Mouse (Mus musculus) kidney, adult 11 months (tissue): ENCODE data around the gene Scrg1.
"Not testable (repeated sequence)": the region's sequence is repeated elsewhere in the genome, so short reads cannot be mapped to it uniquely, and the experiment has no call there.

Source experiments
- DNase-seq: peaks from one replicate; pipeline ENCODE4 v3.0.0; 2022

Scrg1 gene

DNA sequence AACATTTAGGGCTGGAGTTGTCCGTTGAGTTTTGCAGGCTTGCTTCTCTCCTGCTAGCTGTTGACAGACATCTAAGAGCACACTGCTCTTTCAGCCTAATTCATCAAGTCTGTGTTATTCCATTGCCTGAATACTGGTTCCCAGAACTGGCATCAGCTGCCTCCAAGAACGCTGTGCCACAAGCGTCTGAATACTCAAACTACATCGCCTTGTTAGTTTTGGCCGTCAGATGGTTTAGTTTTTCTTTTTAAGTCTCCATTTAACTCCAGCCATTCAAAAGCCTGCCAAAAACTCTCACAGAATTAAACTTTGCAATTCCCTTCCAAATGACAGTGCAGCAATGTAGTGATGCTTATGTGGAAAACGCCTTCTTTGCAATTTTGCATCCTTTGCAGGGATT, 1.4 kb downstream of the Scrg1 start:
- no peak for DNase-seq

DNA sequence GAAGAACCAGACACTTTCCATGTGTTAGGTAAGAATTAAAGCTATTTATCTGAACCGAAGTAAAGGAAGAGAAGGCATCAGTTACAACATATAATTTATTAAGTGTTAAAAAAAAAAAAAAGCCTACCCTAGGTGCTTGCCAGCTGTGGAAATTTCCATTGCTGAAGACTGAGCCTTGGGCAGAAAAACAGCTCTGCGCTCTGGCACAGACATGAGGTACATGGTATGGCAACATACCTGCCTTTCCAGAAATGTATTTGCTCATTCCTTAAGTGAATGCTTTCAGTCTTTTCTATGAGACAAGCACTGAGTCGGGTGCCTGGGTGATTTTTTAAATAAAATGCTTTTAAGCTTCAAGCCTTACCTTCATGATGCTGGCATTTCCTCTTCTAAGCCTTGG, 2.2 kb downstream of the Scrg1 start:
- DNase-seq = peak; percentile 12

DNA sequence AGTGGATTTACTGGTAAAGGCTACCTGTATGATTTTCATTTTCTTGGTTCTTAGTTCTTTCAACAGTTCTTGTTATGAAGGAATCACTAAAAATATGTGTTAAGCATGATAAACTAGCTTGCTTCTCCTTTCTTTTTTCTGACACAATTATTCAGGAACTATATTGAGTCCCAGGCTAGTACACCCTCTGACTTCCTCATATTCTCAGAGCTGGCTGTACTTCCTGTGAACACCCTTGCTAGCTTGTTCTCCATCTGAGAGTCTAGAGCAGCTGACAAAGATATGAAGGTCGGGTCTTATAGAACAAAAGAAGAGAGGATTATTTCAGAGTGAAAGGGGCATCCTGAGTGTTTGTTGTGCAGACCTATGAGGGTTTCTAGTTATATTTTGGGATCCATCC, 7.1 kb downstream of the Scrg1 start:
- no peak for DNase-seq

DNA sequence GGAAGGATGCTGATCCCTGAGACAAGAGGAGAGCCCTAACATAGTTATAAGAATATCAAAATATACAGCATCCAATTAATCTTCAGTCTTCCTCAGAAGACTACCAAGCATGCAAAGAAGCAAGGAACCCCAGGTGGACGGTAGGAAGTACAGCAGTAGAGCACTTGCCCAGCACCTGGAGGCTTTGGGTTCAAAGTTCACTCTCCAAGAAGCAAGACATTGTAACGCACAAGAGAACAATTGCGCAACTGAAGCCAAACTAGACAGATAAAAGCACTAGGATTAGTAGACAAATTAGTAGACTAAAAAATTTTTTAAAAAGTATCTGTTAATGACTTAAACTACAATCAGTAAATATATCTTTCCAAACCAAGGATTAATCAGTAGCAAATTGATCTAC, 8.0 kb downstream of the Scrg1 start:
- peak; percentile 11 for DNase-seq

DNA sequence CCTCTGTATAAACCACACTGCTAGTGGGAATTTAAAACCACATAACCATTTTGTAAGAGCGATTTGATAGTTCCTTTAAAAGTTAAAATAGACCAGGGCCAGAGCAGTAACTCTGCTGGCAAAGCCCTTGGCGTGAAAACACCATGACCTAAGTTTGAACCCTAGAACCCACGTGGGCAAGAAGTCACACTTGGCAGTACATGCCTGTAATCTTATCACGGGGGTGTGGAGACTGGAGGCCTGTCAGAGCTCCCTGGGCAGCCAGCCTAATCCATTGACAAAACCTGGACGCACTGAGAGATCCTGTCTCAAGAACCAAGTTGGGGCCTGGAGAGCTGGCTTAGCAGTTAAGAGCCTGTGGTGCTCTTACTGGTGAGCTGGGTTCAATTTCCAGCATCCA, 12.9 kb downstream of the Scrg1 start:
- DNase-seq = peak; percentile 75

DNA sequence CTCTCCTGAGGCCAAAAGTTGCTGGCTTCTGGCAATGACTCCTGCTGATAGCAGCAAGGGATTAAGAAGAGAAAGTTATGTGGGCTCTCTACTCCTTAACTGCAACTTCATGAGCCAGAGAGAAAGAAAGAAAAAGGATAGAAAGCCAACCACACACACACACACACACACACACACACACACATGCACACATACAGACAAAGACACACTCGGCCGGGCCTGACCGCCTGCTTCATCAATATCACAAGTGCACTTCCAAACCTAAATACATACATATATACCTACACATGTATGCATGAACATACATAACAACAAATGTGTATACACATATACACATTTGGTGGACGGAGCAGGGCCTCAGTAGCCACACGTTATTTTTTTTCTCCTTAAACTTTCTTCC, 15.1 kb downstream of the Scrg1 start:
- no peak for DNase-seq

DNA sequence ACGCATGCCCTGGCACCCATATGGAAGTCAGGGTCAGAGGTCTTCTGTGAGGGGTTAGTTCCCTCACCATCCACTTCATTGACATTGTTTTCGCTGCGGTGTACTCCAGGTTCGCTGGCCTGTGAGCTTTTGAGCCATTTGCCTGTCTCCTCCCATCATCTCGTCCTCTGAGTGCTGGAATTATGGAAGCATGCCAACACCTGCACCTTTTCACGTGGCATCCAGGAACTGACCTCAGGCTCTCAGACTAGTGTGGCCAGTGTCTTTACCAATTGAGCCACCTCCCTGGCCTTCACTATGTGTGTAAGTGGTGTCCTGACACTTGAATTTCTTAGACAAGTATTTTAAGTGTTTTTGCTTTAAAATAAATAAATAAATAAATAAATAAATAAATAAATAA, 18.0 kb downstream of the Scrg1 start:
- DNase-seq = peak; percentile 44

DNA sequence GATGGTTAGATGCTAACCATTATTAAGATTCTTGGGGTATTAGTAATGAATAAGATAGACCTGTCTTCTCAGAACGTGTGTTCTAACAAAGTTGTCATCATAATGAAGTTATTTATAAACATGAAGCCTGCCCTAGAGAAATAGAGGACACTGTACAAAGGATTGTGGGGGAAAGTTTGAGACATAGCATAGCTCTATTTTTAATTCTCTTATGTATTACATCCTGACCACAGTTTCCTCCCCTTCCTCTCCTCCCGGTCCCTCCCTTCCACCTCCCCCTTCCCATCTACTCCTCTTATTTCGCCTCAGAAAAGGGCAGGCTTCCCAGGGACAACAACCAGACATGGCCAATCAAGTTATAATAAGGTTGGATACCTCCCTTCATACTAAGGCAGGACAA, 22.7 kb downstream of the Scrg1 start:
- DNase-seq = no peak

DNA sequence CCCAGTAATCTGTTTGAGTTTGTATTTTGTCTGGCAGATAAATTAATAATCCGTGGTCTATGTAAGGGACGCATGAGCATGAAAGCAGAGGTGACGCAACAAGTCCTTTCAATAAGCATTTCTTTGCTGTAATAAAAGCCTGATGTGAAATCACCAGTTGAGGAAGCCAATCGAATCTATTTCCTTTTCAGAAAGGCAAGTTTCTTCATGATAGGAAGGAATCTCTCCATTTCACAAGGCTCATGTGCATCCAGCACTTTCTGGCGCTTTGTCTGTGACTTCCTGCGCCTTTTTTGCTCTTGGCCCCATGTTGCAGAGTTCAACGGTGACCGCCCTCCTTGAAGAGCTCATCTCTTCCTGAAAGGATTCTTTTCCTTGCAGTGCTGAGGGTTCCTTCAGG, 24.0 kb downstream of the Scrg1 start:
- DNase-seq = no peak

DNA sequence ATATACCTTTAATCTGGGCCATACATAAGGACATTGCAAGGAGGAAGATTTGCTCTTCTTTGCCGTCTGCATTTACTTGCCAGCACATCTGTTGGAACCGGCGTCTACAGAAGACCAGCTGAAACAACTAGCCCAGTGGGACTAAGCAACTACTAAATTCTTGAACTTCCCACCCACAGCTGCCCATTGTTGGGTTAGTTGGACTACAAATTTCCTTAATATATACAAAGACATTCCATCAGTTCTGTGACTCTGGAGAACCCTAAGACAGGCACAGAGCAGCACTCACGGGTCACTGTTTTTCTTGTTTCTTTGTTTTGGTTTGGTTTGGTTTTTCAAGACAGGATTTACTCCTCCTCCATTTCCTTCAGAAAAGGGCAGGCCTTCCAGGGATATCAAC, 24.9 kb downstream of the Scrg1 start:
- DNase-seq = no peak

DNA sequence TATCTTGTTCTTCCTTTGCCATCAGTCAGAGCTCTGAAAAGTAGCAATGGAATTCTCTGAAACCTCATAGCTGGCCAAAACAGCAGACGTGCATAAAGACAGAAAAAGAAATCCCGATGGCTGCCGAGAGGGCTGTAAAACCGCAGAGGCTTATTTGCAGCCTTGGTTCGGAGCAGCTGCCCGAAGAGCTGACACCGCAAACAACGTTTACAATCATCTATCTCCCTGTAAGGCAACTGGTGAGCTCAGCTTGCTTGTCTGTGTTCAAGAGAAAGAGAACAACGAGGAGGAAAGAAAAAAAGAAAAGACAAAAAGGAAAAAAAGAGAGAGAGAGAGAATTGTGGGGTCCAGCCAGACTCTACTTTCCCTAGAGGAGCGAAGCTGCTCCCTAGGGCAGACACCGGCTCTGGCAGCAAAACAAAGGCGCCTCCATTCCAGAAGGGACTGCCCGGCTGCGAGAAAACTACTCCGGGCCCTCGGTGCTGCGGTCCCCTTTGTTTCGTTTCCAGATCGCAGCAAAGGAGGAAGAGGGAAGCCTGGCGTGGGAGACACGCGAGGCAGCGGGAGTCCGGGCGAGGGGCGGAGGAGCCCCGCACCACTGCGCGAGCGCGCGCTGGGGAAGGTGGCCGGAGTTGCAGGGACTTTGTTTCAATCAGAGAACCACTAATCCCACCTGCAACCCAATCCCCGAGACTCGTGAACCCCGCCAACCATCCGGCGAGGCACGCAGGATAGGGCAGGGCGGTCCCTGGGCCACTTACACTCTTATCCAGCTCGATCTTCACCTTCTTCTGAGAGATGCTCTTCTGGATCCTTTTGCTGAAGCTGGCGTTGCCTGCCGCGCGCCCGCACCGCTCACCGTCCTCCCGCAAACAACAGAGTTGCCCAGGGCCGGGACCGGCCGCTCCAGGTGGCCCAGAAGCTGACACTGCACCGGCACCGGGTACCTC, 31.0 kb downstream of the Scrg1 start:
- peak; percentile 41 for DNase-seq

DNA sequence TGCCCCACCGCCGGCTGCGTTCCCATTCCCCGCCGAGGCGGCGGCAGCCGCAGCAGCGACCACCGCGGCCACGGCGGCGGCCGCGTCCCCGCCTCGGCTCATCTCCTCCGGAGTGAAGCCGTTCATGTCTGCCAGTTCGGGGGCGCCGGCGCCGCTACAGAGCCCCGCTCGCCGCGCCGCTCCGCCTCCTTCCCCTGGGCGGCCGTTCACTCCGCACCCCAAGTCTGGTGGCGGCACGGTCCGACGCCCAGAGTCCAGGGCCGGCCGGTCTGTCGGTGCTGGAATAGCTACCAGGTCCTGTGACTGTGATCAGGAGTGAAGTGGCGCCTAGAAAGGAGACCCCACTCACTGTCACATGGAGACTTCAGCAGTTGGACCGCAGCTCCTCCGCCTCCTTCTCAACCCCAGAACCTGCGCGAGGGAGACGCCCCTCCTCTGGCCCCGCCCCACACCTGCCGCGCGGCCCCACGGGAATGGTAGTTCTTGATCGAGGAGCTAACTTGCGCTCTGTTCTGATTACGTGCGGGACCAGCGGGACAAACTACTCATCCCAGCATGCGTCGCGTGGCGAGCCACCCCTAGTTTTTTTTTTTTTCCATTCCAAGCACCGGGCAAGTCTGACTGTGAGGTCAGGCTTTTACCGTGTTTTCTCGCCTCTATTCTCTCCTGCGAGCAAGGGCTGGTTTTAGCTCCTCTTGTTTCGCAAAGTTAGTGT, 31.9 kb downstream of the Scrg1 start, which contains the start of gene Sap30:
Sap30 (minus strand) TSS at position 420 of the 715 bp plus-strand sequence.
- DNase-seq = peak; percentile 98

DNA sequence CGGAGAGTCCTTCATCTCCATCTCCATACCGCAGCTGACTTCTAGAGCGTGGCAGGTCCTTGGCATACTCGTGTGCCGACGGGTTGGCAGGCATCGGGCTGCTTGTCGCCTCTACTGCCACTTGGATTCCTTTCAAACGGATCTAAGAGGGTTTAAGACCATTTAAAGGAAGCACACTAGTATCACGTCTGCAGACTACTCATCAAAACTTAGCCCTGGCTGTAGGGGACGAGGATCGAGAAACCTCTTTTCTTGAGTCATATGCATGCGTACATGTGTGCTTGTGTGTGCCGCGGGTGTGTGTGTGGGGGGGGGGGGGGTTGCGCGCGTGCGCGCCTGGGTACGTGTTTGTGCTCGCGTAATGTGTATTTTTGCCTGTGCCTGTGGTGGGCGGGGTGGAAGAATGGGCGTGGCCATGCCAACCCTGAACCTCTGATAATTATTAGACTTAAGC, 32.6 kb downstream of the Scrg1 start:
- DNase-seq = peak; percentile 81

DNA sequence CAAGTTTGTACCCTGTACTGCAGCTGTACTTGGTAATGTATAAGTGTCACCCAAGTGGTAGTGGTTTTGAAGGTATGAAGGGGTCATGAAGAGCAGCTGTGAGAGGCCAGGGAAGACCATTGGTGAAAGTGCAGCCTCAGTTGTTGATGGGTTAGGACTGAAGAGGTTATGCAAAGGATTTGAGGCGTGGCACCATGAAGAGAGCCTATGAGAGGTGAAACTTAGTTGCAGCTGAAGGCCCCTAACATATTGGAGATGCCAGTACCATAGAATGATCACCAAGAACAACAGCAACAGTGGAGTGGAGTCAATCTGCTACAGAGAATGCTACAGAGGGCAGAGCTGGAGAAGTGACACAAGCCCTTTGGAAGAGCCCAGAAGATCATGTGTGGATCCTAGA, 33.6 kb downstream of the Scrg1 start:
- DNase-seq = no peak

DNA sequence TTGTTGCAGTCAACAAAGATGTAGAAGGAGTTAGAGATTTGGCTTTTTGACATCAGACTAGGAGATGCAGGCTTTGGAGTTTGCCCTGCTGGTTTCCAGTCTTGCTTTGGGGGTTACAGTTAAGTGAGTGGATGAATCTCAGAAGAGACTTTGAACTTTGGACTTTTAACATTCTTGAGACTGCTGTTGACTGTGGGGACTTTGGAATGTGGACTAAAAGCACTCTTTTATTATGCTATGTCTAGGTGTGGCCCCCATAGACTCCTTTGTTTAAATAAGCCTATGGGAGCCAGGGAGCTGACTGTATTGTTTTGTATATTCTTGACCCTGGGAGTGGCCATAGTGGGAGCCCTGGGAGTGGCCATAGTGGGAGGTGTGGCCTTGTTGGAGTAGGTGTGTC, 34.2 kb downstream of the Scrg1 start:
- DNase-seq = peak; percentile 65

DNA sequence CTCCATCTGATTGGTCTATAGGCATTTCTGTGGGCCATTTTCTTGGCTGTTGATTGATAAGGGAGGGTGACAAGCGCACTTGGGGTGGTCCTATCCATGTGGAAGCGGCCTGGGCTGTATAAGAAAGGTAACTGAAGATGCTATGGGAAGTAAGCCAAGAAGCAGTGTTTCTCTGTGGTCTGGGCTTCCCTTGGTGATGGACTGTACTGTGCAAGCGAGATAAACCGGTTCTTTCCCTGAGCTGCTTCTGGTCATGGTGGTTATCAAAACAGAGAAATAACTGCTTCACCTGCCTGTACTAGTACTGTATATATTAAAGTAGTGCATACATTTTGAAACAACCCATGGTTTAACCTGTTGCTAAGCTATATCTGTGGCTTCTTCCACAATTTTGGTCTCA, 36.1 kb downstream of the Scrg1 start:
- no peak for DNase-seq

DNA sequence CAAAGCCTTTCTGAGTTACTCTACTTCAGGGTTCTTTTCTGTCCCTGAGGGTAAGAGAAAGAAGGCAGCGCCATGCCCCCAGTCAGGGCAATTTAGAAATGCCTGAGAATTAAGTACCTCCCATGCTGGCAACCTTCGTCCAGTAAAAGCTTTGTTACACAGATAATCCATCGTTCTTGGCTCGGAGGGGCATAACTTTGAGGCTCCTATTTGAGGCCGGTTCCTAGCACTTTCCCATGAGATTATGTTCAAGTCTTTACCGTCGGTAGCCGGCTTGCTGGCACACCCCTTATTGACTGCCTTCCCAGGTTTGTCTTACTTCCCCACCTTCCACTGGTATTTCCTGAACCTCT, 42.7 kb downstream of the Scrg1 start:
- no peak for DNase-seq

DNA sequence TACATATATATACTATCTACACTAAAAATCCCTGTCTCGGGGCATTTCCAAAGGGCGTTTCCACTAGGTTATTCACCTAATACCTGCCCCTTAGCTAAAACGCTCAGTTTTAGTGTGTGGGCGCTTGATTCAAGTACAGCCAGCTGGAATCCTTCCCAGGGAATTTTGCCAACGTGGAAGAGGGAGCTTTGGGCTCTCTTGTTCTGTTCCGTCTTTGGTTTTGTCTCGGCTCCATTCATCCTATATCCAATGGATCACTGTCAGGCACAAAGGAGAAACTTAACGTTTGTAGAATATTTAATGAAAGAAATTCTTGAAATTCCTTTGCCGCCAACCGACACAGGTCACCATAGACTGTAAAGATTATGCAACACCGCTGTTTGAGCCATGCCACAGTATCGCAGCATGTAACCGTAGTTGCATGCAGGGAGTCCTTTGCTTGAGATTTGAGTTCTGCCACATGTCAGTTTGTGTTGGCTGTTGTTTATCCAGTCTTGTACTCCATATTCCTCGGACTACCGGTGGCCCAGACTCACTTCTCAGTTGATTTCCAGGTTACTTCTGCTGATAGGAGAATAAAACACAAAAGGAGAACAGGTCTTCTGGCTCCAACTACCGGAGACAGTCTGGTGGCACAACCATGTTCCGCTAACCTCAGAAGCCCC, 43.3 kb downstream of the Scrg1 start:
- peak; percentile 47 for DNase-seq

DNA sequence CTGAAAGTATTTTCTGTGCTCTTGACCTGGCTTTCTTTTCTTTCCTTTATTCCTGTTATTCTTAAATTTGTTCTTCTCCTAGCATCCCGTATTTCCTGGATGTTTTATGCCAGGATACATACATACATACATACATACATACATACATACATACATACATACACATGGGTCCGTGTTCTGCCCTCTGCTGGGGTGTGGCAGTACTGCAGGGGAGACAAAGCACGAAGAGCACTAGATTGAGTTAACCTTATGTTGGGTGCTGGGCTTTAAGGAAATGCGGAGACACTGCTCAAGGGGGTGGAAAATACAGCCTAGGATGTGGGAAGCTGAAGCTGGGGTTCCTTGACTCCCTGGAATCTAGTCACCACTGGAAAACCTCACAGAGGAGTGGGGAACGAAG, 47.9 kb downstream of the Scrg1 start:
- DNase-seq = peak; percentile 40

DNA sequence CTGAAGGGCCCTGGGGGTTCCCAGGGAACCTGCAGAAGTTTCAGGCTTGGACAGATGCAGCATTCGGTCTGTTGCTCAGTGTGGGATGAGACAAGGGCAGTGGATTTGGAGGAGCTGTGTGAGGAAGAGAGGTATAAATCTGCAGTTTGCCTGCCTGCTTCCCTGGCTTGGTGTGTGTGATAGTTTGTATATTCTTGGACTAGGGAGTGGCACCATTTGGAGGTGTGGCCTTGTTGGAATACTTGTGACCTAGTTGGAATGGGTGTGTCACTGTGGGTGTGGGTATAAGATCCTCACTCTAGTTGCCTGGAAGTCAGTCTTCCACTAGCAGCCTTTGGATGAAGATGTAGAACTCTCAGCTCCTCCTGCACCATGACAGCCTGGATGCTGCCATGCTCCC, 49.8 kb downstream of the Scrg1 start:
- DNase-seq = not testable (repeated sequence)

DNA sequence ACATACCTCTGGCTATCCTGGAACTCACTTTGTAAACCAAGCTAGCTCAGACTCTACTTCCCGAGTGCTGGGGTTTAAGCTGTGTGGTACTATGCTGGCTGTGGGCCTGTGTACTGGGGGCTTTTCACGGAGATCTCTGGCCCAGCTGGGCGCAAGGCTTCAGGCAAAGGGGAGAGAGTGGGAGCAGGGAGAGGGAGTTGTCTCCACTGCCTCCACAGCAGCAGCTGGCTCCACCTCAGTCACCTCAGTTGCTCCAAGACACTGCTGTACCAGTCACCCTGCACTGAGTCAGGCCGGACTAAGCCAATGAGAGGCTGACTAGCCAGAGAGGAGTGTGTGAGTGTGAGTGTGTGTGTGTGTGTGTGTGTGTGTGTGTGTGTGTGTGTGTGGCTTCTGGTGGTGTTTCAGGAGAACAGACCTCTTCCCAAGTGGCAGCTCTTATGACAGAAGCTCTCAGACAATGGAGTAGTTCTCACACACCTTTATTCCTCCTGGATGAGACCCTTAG, 51.9 kb downstream of the Scrg1 start:
- DNase-seq = peak; percentile 0

DNA sequence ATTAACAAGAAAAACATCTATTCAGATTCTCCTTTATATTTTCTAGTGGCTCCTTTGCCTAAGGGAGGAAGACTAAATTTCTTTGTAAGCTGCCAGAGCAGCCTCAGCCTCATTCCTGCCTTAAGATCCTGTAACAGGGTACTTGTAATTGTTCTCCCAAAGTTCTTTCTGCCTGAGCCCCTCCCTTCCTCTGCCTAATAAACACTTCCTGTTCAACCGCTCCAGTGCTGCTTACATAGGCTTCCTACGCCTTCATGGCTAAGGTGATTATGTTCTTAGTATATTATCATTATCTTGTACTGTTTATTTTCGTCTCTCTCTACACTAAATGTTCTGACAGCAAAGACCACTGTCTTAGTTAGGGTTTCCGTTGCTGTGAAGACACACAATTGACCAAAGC, 52.9 kb downstream of the Scrg1 start:
- no peak for DNase-seq

DNA sequence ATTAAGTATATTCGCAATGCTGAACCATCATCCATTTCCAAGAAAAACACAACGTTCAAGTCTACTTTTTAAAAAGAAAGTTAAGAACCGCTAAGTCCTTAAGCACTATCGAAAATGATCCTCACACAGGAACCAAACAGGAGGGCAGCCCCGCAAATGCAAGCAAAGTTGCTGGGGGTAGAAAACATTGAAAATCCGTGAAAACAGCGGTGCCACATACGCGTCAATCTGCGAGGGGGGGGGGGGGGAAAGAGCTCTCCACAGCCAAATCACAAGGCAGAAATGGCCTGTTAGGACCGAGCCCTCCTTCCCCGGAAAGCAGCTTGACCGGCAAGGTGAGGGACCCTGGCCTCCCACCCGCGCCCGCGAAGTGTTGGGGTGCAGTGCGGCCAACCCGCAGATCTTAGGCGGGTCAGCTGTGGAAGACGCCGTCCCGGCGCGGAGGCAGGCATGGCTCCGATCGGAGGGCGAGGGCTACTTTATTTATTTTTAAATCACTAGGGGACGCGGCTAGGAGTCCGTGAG, 55.1 kb downstream of the Scrg1 start:
- no peak for DNase-seq
